Mouse (Mus musculus): ENCODE measurements around the gene Gas7. TPM values are rescaled to one million over a fixed set of nuclear protein-coding genes. Genes with fewer than 3 reads are reported as not detected.

The Gas7 gene
- polyA plus RNA-seq, 1 experiment from 2014 or later: 8.4 TPM

GRCm38 (mm10) chr11:67455527-67455981 is 317 bp downstream of the Gas7 start:
- H3K4me1 ChIP-seq: peaks cover 32% of the 10 kb centered on the region
- peak overlapping the region; percentile 85 for H3K9ac ChIP-seq
- H3K4me2 ChIP-seq: peak overlapping the region; percentile 84
- peak overlapping the region; percentile 76 for H3K4me3 ChIP-seq
- H3K9me3 ChIP-seq: no peaks in the 10 kb centered on the region
- H3K27me3 ChIP-seq (replicated peaks): peaks cover 22% of the 10 kb centered on the region; the same call in 1 of the 2 replicates
- ATAC-seq (ENCODE audit: extremely low read depth, insufficient number of reproducible peaks, low FRiP score, low TSS enrichment): peak; percentile 32; the same call in 1 of the 2 replicates
- WGBS: 2% methylated on average over 42 of the region's 42 CpGs
- H3K27ac ChIP-seq (replicated peaks): no peak overlapping the region
- no peaks in the 10 kb centered on the region for H3K36me3 ChIP-seq

- ATAC-seq (ENCODE audit: extremely low read depth, insufficient number of reproducible peaks, low FRiP score, low TSS enrichment): no peak
- 21% methylated on average over 7 of the region's 7 CpGs for WGBS
- H3K4me1 ChIP-seq: peaks cover 32% of the 10 kb centered on the region
Measured at GRCm38 (mm10) chr11:67456029-67456428, 792 bp downstream of the Gas7 start.

GRCm38 (mm10) chr11:67458171-67458570 is 2.9 kb downstream of the Gas7 start:
- ATAC-seq (ENCODE audit: extremely low read depth, insufficient number of reproducible peaks, low FRiP score, low TSS enrichment): no peak
- Histone ChIP-seq H3K27ac (replicated peaks) (no peak overlapping the region), H3K9ac (no peak overlapping the region), H3K4me1 (peaks cover 43% of the 10 kb centered on the region), H3K27me3 (replicated peaks) (peaks cover 20% of the 10 kb centered on the region; the same call in 1 of the 2 replicates), H3K36me3 (no peaks in the 10 kb centered on the region), H3K4me3 (no peak overlapping the region), H3K4me2 (no peak overlapping the region), H3K9me3 (no peaks in the 10 kb centered on the region)
- 16% methylated on average over 2 of the region's 2 CpGs for WGBS

More at GRCm38 (mm10) chr11:67456029-67456428, 792 bp downstream of the Gas7 start:
- Histone ChIP-seq H3K27me3 (replicated peaks) (peaks cover 22% of the 10 kb centered on the region; the same call in 1 of the 2 replicates), H3K9ac (peak overlapping the region; percentile 85), H3K4me3 (peak overlapping the region; percentile 76), H3K27ac (replicated peaks) (no peak overlapping the region), H3K9me3 (no peaks in the 10 kb centered on the region), H3K4me2 (peak overlapping the region; percentile 84), H3K36me3 (no peaks in the 10 kb centered on the region)

- Histone ChIP-seq H3K27me3 (replicated peaks) (no peaks in the 10 kb centered on the region), H3K4me2 (no peak overlapping the region), H3K9me3 (no peaks in the 10 kb centered on the region), H3K4me3 (no peak overlapping the region), H3K4me1 (peaks cover 20% of the 10 kb centered on the region), H3K27ac (replicated peaks) (no peak overlapping the region), H3K9ac (no peak overlapping the region), H3K36me3 (no peaks in the 10 kb centered on the region)
- no peak for ATAC-seq (ENCODE audit: extremely low read depth, insufficient number of reproducible peaks, low FRiP score, low TSS enrichment)
- WGBS: 46% methylated on average over 4 of the region's 4 CpGs
Measured at GRCm38 (mm10) chr11:67467132-67467531, 11.9 kb downstream of the Gas7 start.

GRCm38 (mm10) chr11:67468846-67469245 is 13.6 kb downstream of the Gas7 start:
- no peaks in the 10 kb centered on the region for H3K36me3 ChIP-seq
- H3K4me3 ChIP-seq: no peak overlapping the region
- H3K9me3 ChIP-seq: no peaks in the 10 kb centered on the region
- H3K4me1 ChIP-seq: peaks cover 16% of the 10 kb centered on the region
- no peak overlapping the region for H3K27ac ChIP-seq (replicated peaks)
- H3K9ac ChIP-seq: no peak overlapping the region
- no peaks in the 10 kb centered on the region for H3K27me3 ChIP-seq (replicated peaks)
- 58% methylated on average over 7 of the region's 7 CpGs for WGBS
- no peak for ATAC-seq (ENCODE audit: extremely low read depth, insufficient number of reproducible peaks, low FRiP score, low TSS enrichment)
- no peak overlapping the region for H3K4me2 ChIP-seq

GRCm38 (mm10) chr11:67474590-67474989 is 19.4 kb downstream of the Gas7 start:
- no peak for ATAC-seq (ENCODE audit: extremely low read depth, insufficient number of reproducible peaks, low FRiP score, low TSS enrichment)
- Histone ChIP-seq H3K27me3 (replicated peaks) (no peaks in the 10 kb centered on the region), H3K36me3 (no peaks in the 10 kb centered on the region), H3K4me2 (no peak overlapping the region), H3K9ac (no peak overlapping the region), H3K27ac (replicated peaks) (no peak overlapping the region), H3K4me1 (peaks cover 20% of the 10 kb centered on the region), H3K4me3 (no peak overlapping the region), H3K9me3 (no peaks in the 10 kb centered on the region)
- WGBS: 66% methylated on average over 5 of the region's 5 CpGs

- ATAC-seq (ENCODE audit: extremely low read depth, insufficient number of reproducible peaks, low FRiP score, low TSS enrichment): no peak
- Histone ChIP-seq H3K27me3 (replicated peaks) (0 out of 2 replicates have a peak, but pooled peaks cover 5% of the 10 kb centered on the region), H3K9me3 (no peaks in the 10 kb centered on the region), H3K4me1 (peaks cover 52% of the 10 kb centered on the region), H3K4me3 (no peak overlapping the region), H3K27ac (replicated peaks) (no peak overlapping the region), H3K36me3 (no peaks in the 10 kb centered on the region), H3K9ac (no peak overlapping the region), H3K4me2 (no peak overlapping the region)
- WGBS: 56% methylated on average over 4 of the region's 4 CpGs
Measured at GRCm38 (mm10) chr11:67479534-67479933, 24.3 kb downstream of the Gas7 start.

- ATAC-seq (ENCODE audit: extremely low read depth, insufficient number of reproducible peaks, low FRiP score, low TSS enrichment): no peak
- WGBS: 68% methylated on average over 5 of the region's 5 CpGs
- peaks cover 57% of the 10 kb centered on the region for H3K4me1 ChIP-seq
- no peak overlapping the region for H3K4me2 ChIP-seq
- H3K4me3 ChIP-seq: no peak overlapping the region
- no peak overlapping the region for H3K27ac ChIP-seq (replicated peaks)
- no peaks in the 10 kb centered on the region for H3K36me3 ChIP-seq
- no peak overlapping the region for H3K9ac ChIP-seq
- 0 out of 2 replicates have a peak, but pooled peaks cover 5% of the 10 kb centered on the region for H3K27me3 ChIP-seq (replicated peaks)
- no peaks in the 10 kb centered on the region for H3K9me3 ChIP-seq
Measured at GRCm38 (mm10) chr11:67480204-67480956, 25.1 kb downstream of the Gas7 start.

- whole genome bisulfite sequencing: 21% methylated on average over 5 of the region's 5 CpGs
- Histone ChIP-seq H3K9me3 (no peaks in the 10 kb centered on the region), H3K27ac (replicated peaks) (peak overlapping the region; percentile 68), H3K9ac (no peak overlapping the region), H3K4me2 (peak overlapping the region; percentile 18), H3K4me1 (peaks cover 64% of the 10 kb centered on the region), H3K36me3 (no peaks in the 10 kb centered on the region), H3K27me3 (replicated peaks) (0 out of 2 replicates have a peak, but pooled peaks cover 5% of the 10 kb centered on the region), H3K4me3 (no peak overlapping the region)
- no peak for ATAC-seq (ENCODE audit: extremely low read depth, insufficient number of reproducible peaks, low FRiP score, low TSS enrichment)
Measured at GRCm38 (mm10) chr11:67481691-67482090, 26.5 kb downstream of the Gas7 start.

- ATAC-seq (ENCODE audit: extremely low read depth, insufficient number of reproducible peaks, low FRiP score, low TSS enrichment): no peak
- Histone ChIP-seq H3K36me3 (no peaks in the 10 kb centered on the region), H3K9me3 (no peaks in the 10 kb centered on the region), H3K9ac (no peak overlapping the region), H3K27ac (replicated peaks) (peak overlapping the region; percentile 68), H3K27me3 (replicated peaks) (0 out of 2 replicates have a peak, but pooled peaks cover 5% of the 10 kb centered on the region), H3K4me1 (peaks cover 64% of the 10 kb centered on the region), H3K4me3 (no peak overlapping the region), H3K4me2 (peak overlapping the region; percentile 18)
- 44% methylated on average over 9 of the region's 9 CpGs for whole genome bisulfite sequencing
Measured at GRCm38 (mm10) chr11:67482217-67482760, 27.1 kb downstream of the Gas7 start.

GRCm38 (mm10) chr11:67488156-67488555 is 32.9 kb downstream of the Gas7 start:
- Histone ChIP-seq H3K4me3 (no peak overlapping the region), H3K27me3 (replicated peaks) (no peaks in the 10 kb centered on the region)

More at GRCm38 (mm10) chr11:67488156-67488555, 32.9 kb downstream of the Gas7 start:
- ATAC-seq (ENCODE audit: extremely low read depth, insufficient number of reproducible peaks, low FRiP score, low TSS enrichment): no peak
- H3K36me3 ChIP-seq: no peaks in the 10 kb centered on the region
- H3K4me1 ChIP-seq: peaks cover 26% of the 10 kb centered on the region
- no peak overlapping the region for H3K9ac ChIP-seq
- no peaks in the 10 kb centered on the region for H3K9me3 ChIP-seq
- WGBS: 59% methylated on average over 12 of the region's 12 CpGs
- no peak overlapping the region for H3K27ac ChIP-seq (replicated peaks)
- H3K4me2 ChIP-seq: no peak overlapping the region
